Mouse (Mus musculus) neutrophil, adult 5-6 weeks (primary cell): ENCODE results near the gene Tbrg4. TPM values are rescaled to one million over a fixed set of nuclear protein-coding genes. Genes with fewer than 3 reads are reported as not detected.

Experiments used
- ATAC-seq: fragments of 151-379, 151-347 bp; 2 replicates; pipeline ENCODE4 v1.8.0; 2017; ENCODE audit warnings: mild to moderate bottlenecking, moderate TSS enrichment; ENCODE audit not compliant: insufficient number of reproducible peaks, poor library complexity, low FRiP score, severe bottlenecking; ENCODE audit errors: extremely low read depth
- total RNA-seq: library from RNA; stranded (forward); fragments of 200-1000 nt; gene quantifications from 2 replicates; pipeline ENCODE4 v1.2.3, GENCODE M21; 2017

Gene Tbrg4
- total RNA-seq, 1 experiment from 2014 or later = 22.5 TPM

DNA sequence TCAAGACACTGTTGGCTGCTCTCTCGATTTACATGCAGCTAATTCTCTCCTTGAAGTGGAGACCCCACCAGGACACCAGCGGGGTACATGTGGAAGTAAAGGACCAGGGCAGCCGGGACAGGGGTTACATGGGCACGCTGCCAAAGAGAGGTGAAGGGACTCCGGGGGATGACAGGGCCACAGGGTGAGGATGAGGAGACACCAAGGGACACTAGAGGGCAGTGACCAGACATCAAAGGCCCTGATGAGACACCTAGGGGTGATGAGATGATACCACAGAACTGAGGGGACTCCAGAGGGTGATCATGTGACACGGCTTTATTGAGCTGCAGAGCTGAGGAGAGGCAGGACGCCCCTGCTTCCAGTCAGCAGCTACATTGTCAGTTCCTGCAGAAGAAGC lies 28.3 kb downstream of the Tbrg4 start:
- no peak for ATAC-seq

DNA sequence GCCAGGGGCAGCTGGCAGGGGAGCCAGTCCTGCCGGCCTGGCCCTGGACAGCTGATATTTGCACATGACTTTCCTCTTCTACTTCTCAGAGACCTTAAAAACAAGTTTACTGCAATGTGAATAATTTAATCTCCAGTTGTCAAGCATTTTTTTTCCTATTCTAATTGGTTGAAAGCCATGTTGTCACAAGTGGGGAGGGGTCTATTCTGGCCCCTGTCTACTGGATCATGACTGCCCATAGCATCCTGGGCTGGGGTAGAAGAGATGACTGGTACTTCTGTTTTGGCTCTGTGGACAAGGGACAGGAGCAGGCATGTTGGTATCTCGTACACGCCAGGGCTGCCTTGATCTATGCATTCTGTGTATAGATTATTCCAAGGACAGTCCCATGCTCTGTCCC lies 29.3 kb downstream of the Tbrg4 start:
- ATAC-seq = no peak

DNA sequence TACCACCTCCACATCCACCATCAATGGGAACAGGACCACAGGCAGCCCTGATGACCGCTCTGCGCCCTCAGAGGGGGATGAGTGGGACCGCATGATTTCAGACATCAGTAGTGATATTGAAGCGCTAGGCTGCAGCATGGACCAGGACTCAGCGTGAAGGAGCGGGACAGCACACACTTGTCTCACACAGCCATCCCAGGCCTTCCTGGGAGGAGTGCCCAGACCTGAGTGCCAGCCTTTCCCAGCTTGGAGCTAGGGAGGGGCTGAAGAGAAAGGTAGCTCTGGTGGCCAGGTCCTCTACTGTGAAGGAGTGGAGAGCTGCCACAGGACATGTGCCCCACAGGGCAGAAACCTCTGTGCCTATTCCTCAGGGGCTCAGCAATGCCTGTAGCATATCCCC lies 29.7 kb downstream of the Tbrg4 start:
- ATAC-seq = no peak

DNA sequence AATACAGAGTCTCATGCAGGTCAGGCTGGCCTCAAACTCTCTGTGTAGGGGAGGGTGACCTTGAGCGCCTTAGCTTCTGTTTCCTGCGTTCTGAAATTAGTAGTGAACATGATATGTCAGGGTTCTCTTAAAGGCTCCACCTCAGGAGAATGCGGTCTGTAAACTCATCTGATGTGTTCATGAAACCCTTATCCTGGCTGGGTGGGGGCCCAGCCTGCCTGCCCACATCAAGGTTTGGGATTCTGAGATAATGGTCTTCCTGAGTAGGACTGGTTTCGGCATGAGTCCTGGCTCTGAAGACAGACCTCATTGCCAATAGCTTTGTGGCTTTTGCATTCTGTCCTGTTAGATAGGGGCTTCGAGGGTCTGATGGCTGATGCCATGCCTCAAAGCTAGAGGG lies 30.5 kb downstream of the Tbrg4 start:
- ATAC-seq = no peak

DNA sequence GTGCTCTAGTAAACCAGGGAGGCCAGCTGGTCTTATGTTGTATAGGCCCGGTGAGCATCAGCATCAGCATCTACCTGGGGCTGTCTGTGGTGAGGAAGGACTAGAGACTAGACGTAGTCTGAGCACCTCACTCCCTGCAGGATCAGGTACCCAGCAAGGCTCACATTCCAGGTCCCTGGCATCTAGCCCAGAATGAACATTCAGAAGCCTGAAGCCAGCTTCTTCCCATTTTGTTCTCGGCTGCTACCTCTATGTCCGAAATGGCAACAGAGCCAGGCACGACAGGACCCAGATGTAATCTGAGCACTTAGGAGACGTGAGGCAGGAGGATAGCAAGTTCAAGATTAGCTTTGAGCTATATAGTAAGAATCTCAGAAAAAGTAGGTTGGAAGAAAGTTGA lies 31.0 kb downstream of the Tbrg4 start:
- no peak for ATAC-seq

DNA sequence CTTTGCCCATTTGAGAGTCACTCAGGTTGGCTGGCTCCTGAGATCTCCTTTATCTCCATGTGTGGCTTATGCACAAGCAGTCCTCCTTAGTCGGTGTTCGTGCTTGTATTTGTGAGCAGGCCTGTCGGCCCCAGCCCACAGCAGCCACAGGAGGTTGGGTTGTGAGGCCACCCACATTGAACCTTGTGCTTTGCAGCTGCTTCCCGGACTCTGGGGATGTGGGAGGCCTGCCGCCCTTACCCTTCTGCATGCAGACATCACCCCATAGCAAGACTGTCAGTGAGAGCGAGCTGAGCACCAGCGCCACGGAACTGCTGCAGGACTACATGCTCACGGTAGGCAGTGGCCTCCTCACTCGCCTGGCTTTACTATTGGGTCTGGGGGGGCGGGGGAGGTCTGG lies 32.5 kb downstream of the Tbrg4 start:
- no peak for ATAC-seq

DNA sequence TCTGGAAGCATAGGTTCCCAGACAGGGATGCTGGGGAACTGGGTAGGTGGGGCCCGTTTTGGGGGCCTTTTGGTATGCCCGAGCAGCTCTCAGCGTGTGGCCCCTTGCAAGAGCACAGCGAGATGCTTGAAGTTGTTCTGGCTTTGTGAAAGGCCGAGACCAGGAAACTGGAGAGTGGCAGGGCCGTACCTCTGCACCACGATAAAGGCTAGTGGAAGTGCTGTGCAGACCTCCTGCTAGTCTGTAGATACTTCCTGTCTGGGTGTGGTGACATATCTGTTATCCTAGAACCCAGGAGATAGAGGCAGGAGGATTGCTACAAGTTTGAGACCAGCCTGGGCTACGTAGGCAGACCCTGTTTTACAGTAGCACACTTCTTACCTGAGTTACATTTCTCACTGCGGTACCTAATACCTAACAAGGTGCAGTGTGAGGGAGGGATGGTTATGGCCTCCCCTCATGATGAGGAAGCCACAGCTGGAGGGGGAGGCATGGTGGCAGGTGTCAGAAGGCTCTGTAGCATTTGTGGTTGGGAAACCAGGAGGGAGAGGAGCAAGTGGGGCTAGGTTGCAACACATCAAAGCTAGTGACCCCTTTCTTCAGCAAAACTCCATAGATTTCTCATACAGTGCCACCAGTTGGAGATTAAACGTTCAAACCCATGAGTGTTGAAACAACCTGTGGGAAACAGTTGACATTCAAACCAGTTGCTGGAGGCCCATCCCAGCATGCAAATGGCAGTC lies 34.8 kb downstream of the Tbrg4 start:
- ATAC-seq = no peak

DNA sequence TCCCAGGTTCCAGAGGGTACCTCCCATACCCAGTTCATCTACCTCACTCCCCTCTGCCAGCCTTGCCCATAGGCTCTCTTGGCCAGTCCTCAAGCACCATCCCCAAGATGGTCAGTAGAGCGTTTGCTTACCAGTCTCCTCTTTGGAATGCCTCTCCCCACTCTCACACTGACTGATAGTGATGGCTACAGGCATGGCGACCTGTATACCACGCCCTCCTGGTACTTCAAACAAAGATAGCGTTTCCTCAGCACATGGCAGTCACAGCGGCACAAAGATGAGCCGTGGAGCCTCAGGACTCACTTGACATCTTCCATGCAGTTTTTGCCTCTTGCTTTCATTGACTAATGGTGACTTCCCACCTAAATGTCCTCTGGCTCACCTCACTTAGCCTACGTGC lies 36.0 kb downstream of the Tbrg4 start:
- ATAC-seq = no peak

DNA sequence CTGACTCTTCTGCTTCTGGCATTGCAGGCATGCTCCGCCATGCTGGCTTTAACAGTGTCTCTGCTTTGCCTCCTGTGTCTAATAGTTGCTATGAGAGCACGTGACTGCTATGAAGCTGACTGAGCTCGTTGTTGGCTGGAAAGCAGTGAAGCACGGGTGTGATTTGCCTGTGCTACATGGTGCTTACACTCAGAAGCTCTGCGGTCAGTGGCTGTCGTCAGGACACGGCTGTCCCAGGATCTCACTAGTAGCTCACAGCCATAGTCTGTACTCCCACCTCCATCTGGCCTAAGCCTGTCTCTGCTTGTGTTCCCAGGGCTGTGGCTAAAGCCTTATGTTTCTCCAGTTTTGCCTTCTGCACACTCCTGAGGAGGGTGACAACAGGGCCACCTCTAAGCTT lies 37.6 kb downstream of the Tbrg4 start:
- peak; percentile 58 for ATAC-seq

DNA sequence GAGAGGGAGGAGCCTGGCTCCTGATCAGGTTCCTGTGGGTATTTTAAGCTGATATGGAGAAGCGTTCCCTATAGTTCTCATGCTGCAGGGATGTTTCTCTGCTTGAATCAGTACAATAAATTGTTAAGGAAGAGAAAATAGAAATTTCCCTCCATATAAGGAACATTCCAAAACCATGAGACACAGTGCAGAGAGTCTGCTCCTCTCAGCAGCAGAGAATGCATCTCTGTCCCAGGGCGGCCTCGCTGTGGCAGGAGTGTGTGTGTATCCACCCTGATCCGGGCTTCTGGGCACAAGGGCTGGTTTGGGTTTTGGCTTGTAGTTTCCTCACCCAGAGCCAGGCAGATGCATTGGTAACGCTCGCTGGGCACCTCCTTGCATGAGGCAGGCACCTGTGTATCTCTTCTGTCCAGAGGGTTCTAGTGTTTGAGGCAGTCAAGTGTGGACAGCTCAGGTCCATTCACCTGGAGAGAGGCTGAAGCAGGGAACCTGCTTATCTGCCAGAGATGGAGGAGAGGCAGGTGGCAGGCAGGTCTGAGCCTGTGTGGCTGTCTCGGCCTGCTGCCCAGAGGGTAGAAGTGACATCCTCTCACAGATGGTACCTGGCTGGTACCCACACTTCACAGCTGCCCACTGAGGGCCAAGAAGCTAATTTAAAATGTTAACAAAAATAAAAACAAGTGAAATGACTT lies 38.5 kb downstream of the Tbrg4 start:
- no peak for ATAC-seq

DNA sequence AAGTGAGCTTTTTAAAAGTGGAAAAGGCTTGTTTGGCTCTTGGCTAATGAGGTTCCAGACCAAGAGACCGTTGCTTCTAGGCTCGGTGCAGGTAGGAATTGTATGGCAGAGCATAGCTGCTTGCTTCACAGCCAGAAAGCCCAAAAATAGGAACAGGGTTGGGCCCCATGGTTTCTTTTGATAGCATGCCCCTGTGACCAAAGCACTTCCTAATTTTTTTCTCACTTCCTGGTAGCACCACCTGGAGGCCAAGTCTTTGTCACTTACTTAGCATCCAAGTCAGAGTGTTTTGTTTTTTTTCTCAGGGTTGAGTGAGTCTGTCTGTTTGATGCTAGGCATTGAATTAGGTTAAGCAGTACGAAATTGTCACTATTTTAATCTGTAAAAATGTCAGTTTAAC lies 39.2 kb downstream of the Tbrg4 start:
- ATAC-seq = peak; percentile 82

DNA sequence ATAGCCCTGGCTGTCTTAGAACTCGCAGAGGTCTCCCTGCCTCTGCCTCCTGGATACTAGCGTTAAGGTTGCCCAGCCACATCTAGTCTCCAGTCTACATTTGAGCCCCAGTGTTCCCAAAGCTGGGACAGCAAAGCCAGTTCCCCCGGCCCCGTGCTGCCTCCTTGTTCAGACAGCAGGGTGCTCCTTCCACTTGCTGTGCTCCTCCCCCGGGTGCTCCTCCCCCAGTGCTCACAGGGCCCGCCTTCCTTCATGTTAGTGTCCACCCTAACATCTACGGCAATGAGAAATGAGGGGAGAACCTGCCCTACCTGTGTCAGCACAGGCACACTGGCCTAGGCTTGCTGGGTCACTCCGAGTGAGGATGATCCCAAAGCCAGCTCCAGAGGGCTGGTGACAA lies 40.1 kb downstream of the Tbrg4 start:
- no peak for ATAC-seq

DNA sequence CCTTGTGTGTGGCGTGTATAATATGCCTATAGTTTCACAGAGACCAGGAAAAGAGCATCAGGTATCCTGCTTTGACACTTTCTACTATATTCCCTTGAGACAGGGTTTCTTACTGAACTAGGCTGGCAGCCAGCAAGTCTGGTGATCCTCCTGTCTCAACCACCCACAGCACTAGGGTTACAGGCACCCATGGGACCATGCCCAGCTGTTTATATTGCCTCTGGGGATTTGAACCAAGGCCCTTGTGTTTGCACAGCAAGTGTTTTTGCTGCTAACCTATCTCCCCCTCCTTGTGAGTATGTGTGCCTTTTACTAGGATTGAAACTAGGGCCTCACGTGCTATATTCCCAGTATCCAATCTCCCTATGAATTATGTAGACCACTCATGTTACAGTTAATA lies 44.3 kb downstream of the Tbrg4 start:
- peak; percentile 48; the same call in 1 of the 2 replicates for ATAC-seq

DNA sequence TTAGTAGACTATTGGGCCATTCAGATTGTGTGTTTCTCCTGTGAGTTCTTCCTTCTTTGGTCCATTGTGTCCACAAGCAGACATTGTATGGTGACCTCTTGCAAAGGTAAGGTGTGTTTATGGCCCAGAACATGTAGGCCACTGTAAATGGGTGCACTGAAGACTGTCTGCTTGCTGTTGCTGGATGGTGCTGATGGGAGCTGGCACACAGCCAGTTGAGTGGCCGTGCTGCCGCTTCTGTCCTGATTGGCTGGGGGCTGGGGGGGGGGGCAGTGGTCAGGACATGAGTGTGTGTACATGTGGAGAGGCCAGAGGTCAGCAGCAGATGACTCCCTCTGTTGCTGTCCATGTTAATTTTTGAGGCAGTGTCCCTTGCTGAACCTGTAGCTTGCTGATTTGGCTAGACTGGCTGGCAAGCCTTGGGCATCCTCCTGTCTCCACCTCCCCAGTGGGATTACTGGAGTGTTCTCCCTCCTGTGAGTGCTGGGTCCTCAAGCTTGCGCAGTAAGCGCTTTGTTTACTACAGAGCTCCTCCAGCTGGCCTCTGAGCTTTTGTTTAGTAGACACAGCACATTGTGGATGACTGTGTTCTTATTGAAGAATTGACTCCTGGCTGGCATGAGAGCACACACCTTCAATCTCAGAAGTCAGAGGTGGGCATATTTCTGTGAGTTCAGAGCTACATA lies 45.7 kb downstream of the Tbrg4 start:
- ATAC-seq = no peak

DNA sequence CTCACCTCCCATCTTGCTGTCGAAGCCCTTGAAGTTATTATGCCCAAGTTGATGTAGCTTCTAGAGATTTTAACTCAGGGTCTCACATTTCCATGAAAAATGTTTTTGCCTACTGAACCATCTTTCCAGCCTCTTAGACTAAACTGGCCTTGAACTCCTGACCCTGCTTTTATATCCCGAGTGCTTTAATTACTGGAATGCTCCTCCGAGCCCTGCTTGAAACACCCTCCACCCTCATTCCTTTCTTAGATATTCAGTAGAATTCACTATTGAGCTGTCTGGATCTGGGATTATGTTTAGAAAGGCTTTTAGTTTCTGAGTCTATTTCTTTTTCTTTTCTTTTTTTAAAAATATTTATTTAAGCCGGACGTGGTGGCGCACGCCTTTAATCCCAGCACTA lies 46.5 kb downstream of the Tbrg4 start:
- no peak for ATAC-seq

DNA sequence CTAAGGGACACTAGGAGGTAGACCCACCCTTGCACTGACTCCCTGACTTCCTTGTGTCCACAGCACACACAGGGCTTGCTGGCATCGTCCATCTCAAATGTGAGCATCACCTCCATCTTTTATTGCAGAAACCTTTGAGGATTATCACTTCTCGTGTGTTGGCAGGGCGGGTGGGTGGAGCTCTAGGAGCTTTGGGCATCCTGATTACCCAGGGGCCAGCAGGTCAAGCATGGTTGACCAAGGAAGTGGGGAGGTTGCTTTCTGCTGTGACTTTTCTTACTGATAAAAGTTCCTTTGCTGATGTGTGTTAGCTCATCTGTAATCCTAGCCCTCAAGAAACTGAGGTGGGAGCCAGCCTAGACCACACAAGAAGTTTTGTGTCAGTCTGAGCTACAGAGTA lies 49.7 kb downstream of the Tbrg4 start:
- peak; percentile 58 for ATAC-seq

DNA sequence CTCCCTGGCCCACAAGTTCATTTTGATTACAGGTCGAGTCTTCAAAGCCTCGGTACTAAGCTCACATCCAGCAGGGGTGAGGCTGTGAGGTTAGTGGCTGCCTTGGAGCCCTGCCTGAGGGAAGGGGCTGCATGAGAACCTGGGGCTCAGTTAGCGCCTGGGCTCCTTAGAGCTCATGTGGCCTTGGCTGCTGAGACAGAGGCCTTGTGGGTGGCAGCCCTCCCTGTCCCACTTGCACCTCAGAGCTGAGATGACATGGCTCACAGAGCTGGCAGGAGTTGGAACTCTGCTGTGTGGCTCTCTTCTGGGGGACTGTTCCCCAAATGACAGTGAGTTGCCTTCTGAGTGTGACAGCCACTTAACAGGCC lies 56.5 kb downstream of the Tbrg4 start:
- ATAC-seq = no peak

DNA sequence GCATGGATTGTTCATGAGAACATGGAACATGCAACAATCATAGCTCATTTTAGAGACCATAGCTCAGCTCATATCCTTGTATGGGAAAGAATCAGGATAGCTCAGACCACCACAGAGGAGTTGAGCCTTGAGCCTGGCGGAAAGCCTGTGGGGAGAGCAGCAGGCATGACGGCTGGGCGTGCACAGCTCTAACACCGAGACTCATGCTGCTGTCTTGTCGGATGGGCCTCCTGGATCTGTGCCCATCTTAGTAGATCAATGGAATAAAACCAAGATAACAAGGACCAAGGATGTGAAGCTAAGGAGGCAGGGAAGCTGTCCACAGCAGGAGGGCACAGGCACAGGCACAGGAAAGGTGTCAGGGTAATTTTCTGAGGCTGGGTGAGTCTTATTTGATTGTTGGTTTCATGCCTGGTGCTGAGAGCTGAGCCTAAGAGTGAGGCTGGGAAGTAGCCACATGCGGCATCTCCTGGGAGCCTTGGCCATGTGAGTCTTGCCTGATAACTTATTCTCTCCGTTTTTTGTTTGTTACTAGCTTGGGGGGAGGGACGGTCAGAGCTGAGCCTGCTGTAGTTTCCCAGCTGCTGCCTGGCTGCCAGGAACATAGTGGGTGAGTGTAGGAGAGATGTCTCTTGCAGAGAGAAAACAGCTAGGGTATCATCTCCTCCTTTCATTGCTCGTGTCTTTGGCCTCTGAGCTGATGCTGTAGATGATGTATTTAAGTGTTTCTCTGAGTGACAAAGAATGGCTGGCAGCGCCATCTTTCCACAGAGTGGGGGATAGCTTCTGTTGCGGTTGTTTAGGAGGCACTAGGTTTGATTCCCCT lies 57.1 kb downstream of the Tbrg4 start:
- ATAC-seq = no peak

DNA sequence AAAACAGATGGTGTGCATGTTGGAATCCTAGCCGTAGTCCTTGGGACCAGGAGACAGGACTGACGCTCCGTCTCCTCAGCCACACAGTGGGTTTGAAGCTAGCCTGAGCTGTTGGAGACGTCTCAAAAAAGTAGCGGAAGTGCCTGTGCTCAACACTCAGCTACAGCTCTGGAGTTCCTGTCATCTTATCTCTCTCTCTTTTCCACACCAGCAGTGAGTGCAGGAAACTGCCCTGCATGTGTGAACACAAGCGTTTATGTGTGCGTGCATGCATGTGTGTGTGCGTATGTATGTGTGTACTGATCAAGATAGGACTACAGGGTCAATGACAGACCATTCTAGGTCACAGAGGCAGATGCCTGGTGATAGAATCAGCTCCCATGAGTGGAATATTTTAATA lies 57.9 kb downstream of the Tbrg4 start:
- ATAC-seq = peak; percentile 27; the same call in 1 of the 2 replicates
